In genomic region chr5:144189950-144190583, GRCm38 (mm10) we compare ENCODE assay signal across 9 mouse cellular contexts. TPM values are rescaled to one million over a fixed set of nuclear protein-coding genes. Genes with fewer than 3 reads are reported as not detected.
DNase-seq lines count a peak whose midpoint lies in the region; ATAC-seq lines count a peak whose summit lies in the region.
"Had no signal": no experiment of that assay in that cellular context is flagged by ENCODE, and none has a peak within 500 bp of the region (broad histone marks: within the 10 kb centered on the region; RNA-seq: fewer than 3 reads in every experiment).

TSS of gene Bhlha15 (plus strand) at chr5:144190286.

- H3K27me3 ChIP-seq in heart, embryonic 16.5 days (ENCODE audit: control insufficient read depth, insufficient read depth, low read length) = no peaks in the 10 kb centered on the region

- peak; percentile 74 for ATAC-seq in common myeloid progenitor, adult 5-6 weeks (replicated peaks; ENCODE audit: low read depth, poor library complexity, severe bottlenecking)
- peak; percentile 81 for ATAC-seq in heart, embryonic 16.5 days (replicated peaks; ENCODE audit: extremely low read depth, insufficient read depth, low FRiP score)

- H3K4me2 ChIP-seq in heart, embryonic 16.5 days (ENCODE audit: low read depth, low read length) = peak within 1 kb of the TSS; percentile 66

- H3K4me3 ChIP-seq in heart, embryonic 16.5 days (ENCODE audit: low read length) = peak within 1 kb of the TSS; percentile 38

- H3K9me3 ChIP-seq in heart, embryonic 16.5 days (replicated peaks; ENCODE audit: control insufficient read depth, low read length) = no peaks in the 10 kb centered on the region

- no peak within 1 kb of the TSS for H3K27ac ChIP-seq in heart, embryonic 16.5 days (ENCODE audit: low read length)
- H3K27ac ChIP-seq: macrophage had no signal

- H3K36me3 ChIP-seq in heart, embryonic 16.5 days (ENCODE audit: control insufficient read depth, insufficient read depth) = peaks cover 4% of the 10 kb centered on the region; the same call in 1 of the 2 replicates

- 2% methylated on average over 26 of the region's 26 CpGs for WGBS in heart, embryonic 16.5 days

- peak; percentile 55 for DNase-seq in cerebellum, adult 9-11 months
- no peak for DNase-seq in cerebellum, adult 11 months
- peak; percentile 79 for DNase-seq in kidney, postnatal 14 days
- peak; percentile 69 to 77 for DNase-seq in lung, postnatal 4 days
- peak; percentile 54 to 81 for DNase-seq in spleen, postnatal 10 days (ENCODE audit: low spot score in 2 of 2)
- no peak for DNase-seq in left cerebral cortex, adult 11 months (ENCODE audit: low spot score)

- H3K4me1 ChIP-seq in heart, embryonic 16.5 days (ENCODE audit: control insufficient read depth, insufficient read depth, low read length) = peaks cover 10% of the 10 kb centered on the region

- H3K9ac ChIP-seq in heart, embryonic 16.5 days (ENCODE audit: low read length) = peak within 1 kb of the TSS; percentile 7

RNA-seq across cellular contexts. Expression of gene Bhlha15, which starts in this region (rescaled TPM):
- 0.34 and 0.37 TPM in 2 replicates for total RNA-seq in common myeloid progenitor, adult 5-6 weeks (2017)
- 0.17 and 0.18 TPM in 2 replicates for polyA plus RNA-seq in heart, embryonic 16.5 days (2015; fragmentation: Nextera tagmentation; extraction: Ambion mirVana)
- polyA plus RNA-seq: macrophage had no signal

Comparison
In these comparisons a context has a peak if more than half of its experiments do, and no peak if none do; other contexts are left out.
1. DNase-seq: peak in cerebellum, adult 9-11 months (single experiment), kidney, postnatal 14 days (single experiment), lung, postnatal 4 days (2 of 2) and spleen, postnatal 10 days (2 of 2); none in cerebellum, adult 11 months (single experiment) and left cerebral cortex, adult 11 months (single experiment).
2. Peak in ATAC-seq in common myeloid progenitor, adult 5-6 weeks; RNA of the gene not detected or under 1 TPM.
3. Peak in ATAC-seq, H3K4me3 ChIP-seq, H3K9ac ChIP-seq and H3K4me2 ChIP-seq in heart, embryonic 16.5 days; RNA of the gene not detected or under 1 TPM.